Mouse (Mus musculus): ENCODE results near the gene Cfap58. TPM values are rescaled to one million over a fixed set of nuclear protein-coding genes. Genes with fewer than 3 reads are reported as not detected.

The Cfap58 gene
- polyA plus RNA-seq, 1 experiment from 2014 or later: 0.12 TPM

- peak; percentile 78 for ATAC-seq (ENCODE audit: insufficient number of reproducible peaks, insufficient read depth, low FRiP score, low read depth)
Observed at GRCm38 (mm10) chr19:47931982-47932638, 5.4 kb upstream of the Cfap58 start.

GRCm38 (mm10) chr19:47934146-47934545 is 3.3 kb upstream of the Cfap58 start:
- H3K27ac ChIP-seq (replicated peaks in 1 of 2; ENCODE audit: control insufficient read depth in 1 of 2, insufficient read depth in 1 of 2, low read depth in 2 of 2, low read length in 2 of 2): no peak overlapping the region
- H3K4me3 ChIP-seq (ENCODE audit: control insufficient read depth in 1 of 2, insufficient read depth in 1 of 2, low read depth in 1 of 2, low read length in 2 of 2): no peak overlapping the region
- ATAC-seq (ENCODE audit: insufficient number of reproducible peaks, insufficient read depth, low FRiP score, low read depth): no peak
- peaks cover 15% of the 10 kb centered on the region for H3K27me3 ChIP-seq (ENCODE audit: control insufficient read depth, insufficient read depth, low read length)
- H3K9me3 ChIP-seq (ENCODE audit: control insufficient read depth, low read length): no peaks in the 10 kb centered on the region
- no peak overlapping the region for H3K4me2 ChIP-seq (ENCODE audit: low read length)
- H3K4me1 ChIP-seq (ENCODE audit: control insufficient read depth in 2 of 2, insufficient read depth in 2 of 2, low read length in 2 of 2): peaks cover 3 to 5% of the 10 kb centered on the region in 2 experiments
- no peaks in the 10 kb centered on the region for H3K36me3 ChIP-seq (ENCODE audit: control insufficient read depth, insufficient read depth, low read length)
- H3K9ac ChIP-seq (ENCODE audit: low read length): no peak overlapping the region
- WGBS: 82% methylated on average over 8 of the region's 8 CpGs

More at GRCm38 (mm10) chr19:47931982-47932638, 5.4 kb upstream of the Cfap58 start:
- Histone ChIP-seq H3K36me3 (ENCODE audit: control insufficient read depth, insufficient read depth, low read length) (no peaks in the 10 kb centered on the region), H3K4me1 (ENCODE audit: control insufficient read depth in 2 of 2, insufficient read depth in 2 of 2, low read length in 2 of 2) (no peaks in the 10 kb centered on the region), H3K4me2 (ENCODE audit: low read length) (no peak overlapping the region), H3K4me3 (ENCODE audit: control insufficient read depth in 1 of 2, insufficient read depth in 1 of 2, low read depth in 1 of 2, low read length in 2 of 2) (no peak overlapping the region), H3K9ac (ENCODE audit: low read length) (no peak overlapping the region), H3K27me3 (ENCODE audit: control insufficient read depth, insufficient read depth, low read length) (no peaks in the 10 kb centered on the region), H3K9me3 (ENCODE audit: control insufficient read depth, low read length) (no peaks in the 10 kb centered on the region), H3K27ac (replicated peaks in 1 of 2; ENCODE audit: control insufficient read depth in 1 of 2, insufficient read depth in 1 of 2, low read depth in 2 of 2, low read length in 2 of 2) (no peak overlapping the region)
- WGBS: 44% methylated on average over 7 of the region's 7 CpGs

GRCm38 (mm10) chr19:47934636-47935238 is 2.7 kb upstream of the Cfap58 start:
- peaks cover 3 to 5% of the 10 kb centered on the region in 2 experiments for H3K4me1 ChIP-seq (ENCODE audit: control insufficient read depth in 2 of 2, insufficient read depth in 2 of 2, low read length in 2 of 2)
- H3K9me3 ChIP-seq (ENCODE audit: control insufficient read depth, low read length): no peaks in the 10 kb centered on the region
- no peak overlapping the region for H3K4me3 ChIP-seq (ENCODE audit: control insufficient read depth in 1 of 2, insufficient read depth in 1 of 2, low read depth in 1 of 2, low read length in 2 of 2)
- ATAC-seq (ENCODE audit: insufficient number of reproducible peaks, insufficient read depth, low FRiP score, low read depth): no peak
- H3K36me3 ChIP-seq (ENCODE audit: control insufficient read depth, insufficient read depth, low read length): no peaks in the 10 kb centered on the region
- H3K4me2 ChIP-seq (ENCODE audit: low read length): no peak overlapping the region
- H3K9ac ChIP-seq (ENCODE audit: low read length): no peak overlapping the region
- peaks cover 15% of the 10 kb centered on the region for H3K27me3 ChIP-seq (ENCODE audit: control insufficient read depth, insufficient read depth, low read length)
- H3K27ac ChIP-seq (replicated peaks in 1 of 2; ENCODE audit: control insufficient read depth in 1 of 2, insufficient read depth in 1 of 2, low read depth in 2 of 2, low read length in 2 of 2): no peak overlapping the region
- 70% methylated on average over 16 of the region's 16 CpGs for WGBS

- Histone ChIP-seq H3K36me3 (ENCODE audit: control insufficient read depth, insufficient read depth, low read length) (no peaks in the 10 kb centered on the region), H3K4me1 (ENCODE audit: control insufficient read depth in 2 of 2, insufficient read depth in 2 of 2, low read length in 2 of 2) (peaks cover 3 to 5% of the 10 kb centered on the region in 2 experiments), H3K4me3 (ENCODE audit: control insufficient read depth in 1 of 2, insufficient read depth in 1 of 2, low read depth in 1 of 2, low read length in 2 of 2) (no peak overlapping the region), H3K27ac (replicated peaks in 1 of 2; ENCODE audit: control insufficient read depth in 1 of 2, insufficient read depth in 1 of 2, low read depth in 2 of 2, low read length in 2 of 2) (no peak overlapping the region), H3K9ac (ENCODE audit: low read length) (no peak overlapping the region), H3K27me3 (ENCODE audit: control insufficient read depth, insufficient read depth, low read length) (peaks cover 20% of the 10 kb centered on the region), H3K4me2 (ENCODE audit: low read length) (no peak overlapping the region), H3K9me3 (ENCODE audit: control insufficient read depth, low read length) (no peaks in the 10 kb centered on the region)
- 73% methylated on average over 6 of the region's 6 CpGs for WGBS
- no peak for ATAC-seq (ENCODE audit: insufficient number of reproducible peaks, insufficient read depth, low FRiP score, low read depth)
Observed at GRCm38 (mm10) chr19:47935530-47935929, 1.9 kb upstream of the Cfap58 start.

GRCm38 (mm10) chr19:47936490-47936889 is 985 bp upstream of the Cfap58 start:
- H3K4me2 ChIP-seq (ENCODE audit: low read length): no peak overlapping the region
- no peak overlapping the region for H3K27ac ChIP-seq (replicated peaks in 1 of 2; ENCODE audit: control insufficient read depth in 1 of 2, insufficient read depth in 1 of 2, low read depth in 2 of 2, low read length in 2 of 2)
- H3K4me1 ChIP-seq (ENCODE audit: control insufficient read depth in 2 of 2, insufficient read depth in 2 of 2, low read length in 2 of 2): peaks cover 3 to 5% of the 10 kb centered on the region in 2 experiments
- H3K9ac ChIP-seq (ENCODE audit: low read length): no peak overlapping the region
- peaks cover 24% of the 10 kb centered on the region for H3K27me3 ChIP-seq (ENCODE audit: control insufficient read depth, insufficient read depth, low read length)
- no peak overlapping the region for H3K4me3 ChIP-seq (ENCODE audit: control insufficient read depth in 1 of 2, insufficient read depth in 1 of 2, low read depth in 1 of 2, low read length in 2 of 2)
- no peaks in the 10 kb centered on the region for H3K9me3 ChIP-seq (ENCODE audit: control insufficient read depth, low read length)
- ATAC-seq (ENCODE audit: insufficient number of reproducible peaks, insufficient read depth, low FRiP score, low read depth): no peak
- H3K36me3 ChIP-seq (ENCODE audit: control insufficient read depth, insufficient read depth, low read length): no peaks in the 10 kb centered on the region
- 89% methylated on average over 11 of the region's 11 CpGs for WGBS

- H3K27me3 ChIP-seq (ENCODE audit: control insufficient read depth, insufficient read depth, low read length): peaks cover 24% of the 10 kb centered on the region
- no peak overlapping the region for H3K27ac ChIP-seq (replicated peaks in 1 of 2; ENCODE audit: control insufficient read depth in 1 of 2, insufficient read depth in 1 of 2, low read depth in 2 of 2, low read length in 2 of 2)
- WGBS: 69% methylated on average over 9 of the region's 9 CpGs
- no peak for ATAC-seq (ENCODE audit: insufficient number of reproducible peaks, insufficient read depth, low FRiP score, low read depth)
- peaks cover 3 to 5% of the 10 kb centered on the region in 2 experiments for H3K4me1 ChIP-seq (ENCODE audit: control insufficient read depth in 2 of 2, insufficient read depth in 2 of 2, low read length in 2 of 2)
- H3K4me2 ChIP-seq (ENCODE audit: low read length): peak overlapping the region; percentile 88
- no peak overlapping the region for H3K9ac ChIP-seq (ENCODE audit: low read length)
- H3K4me3 ChIP-seq (ENCODE audit: control insufficient read depth in 1 of 2, insufficient read depth in 1 of 2, low read depth in 1 of 2, low read length in 2 of 2): peak overlapping the region in 1 of 2 experiments; percentile 36; a peak in 2 of 4 replicates
- H3K9me3 ChIP-seq (ENCODE audit: control insufficient read depth, low read length): no peaks in the 10 kb centered on the region
- H3K36me3 ChIP-seq (ENCODE audit: control insufficient read depth, insufficient read depth, low read length): no peaks in the 10 kb centered on the region
Observed at GRCm38 (mm10) chr19:47936938-47937337, 537 bp upstream of the Cfap58 start.

GRCm38 (mm10) chr19:47939361-47939760 is 1.9 kb downstream of the Cfap58 start:
- no peak overlapping the region for H3K4me2 ChIP-seq (ENCODE audit: low read length)
- H3K36me3 ChIP-seq (ENCODE audit: control insufficient read depth, insufficient read depth, low read length): no peaks in the 10 kb centered on the region
- H3K27me3 ChIP-seq (ENCODE audit: control insufficient read depth, insufficient read depth, low read length): peaks cover 24% of the 10 kb centered on the region
- H3K9me3 ChIP-seq (ENCODE audit: control insufficient read depth, low read length): no peaks in the 10 kb centered on the region
- no peak for ATAC-seq (ENCODE audit: insufficient number of reproducible peaks, insufficient read depth, low FRiP score, low read depth)
- H3K9ac ChIP-seq (ENCODE audit: low read length): no peak overlapping the region
- no peak overlapping the region for H3K4me3 ChIP-seq (ENCODE audit: control insufficient read depth in 1 of 2, insufficient read depth in 1 of 2, low read depth in 1 of 2, low read length in 2 of 2)
- H3K4me1 ChIP-seq (ENCODE audit: control insufficient read depth in 2 of 2, insufficient read depth in 2 of 2, low read length in 2 of 2): peaks cover 3 to 5% of the 10 kb centered on the region in 2 experiments
- 75% methylated on average over 6 of the region's 6 CpGs for WGBS
- no peak overlapping the region for H3K27ac ChIP-seq (replicated peaks in 1 of 2; ENCODE audit: control insufficient read depth in 1 of 2, insufficient read depth in 1 of 2, low read depth in 2 of 2, low read length in 2 of 2)
